Mouse (Mus musculus) liver, embryonic 14.5 days (tissue): Measurements from ENCODE around the gene H2al1m.
"Not testable (repeated sequence)": the region's sequence is repeated elsewhere in the genome, so short reads cannot be mapped to it uniquely, and the experiment has no call there.

Source experiments
- CTCF ChIP-seq: IDR thresholded peaks from 2 replicates; pipeline ENCODE4 v1.5.1; 2016; ENCODE audit warnings: antibody characterized with exemption, low read depth, control low read depth
- EP300 ChIP-seq: IDR thresholded peaks from 2 replicates; pipeline ENCODE4 v1.6.1; 2016; ENCODE audit warnings: antibody characterized with exemption, low read depth

- TF ChIP-seq CTCF, EP300: not testable (repeated sequence)
Measured at GRCm38 (mm10) chrX:9283464-9283863, at the start of gene H2al1m.
